Mouse (Mus musculus): ENCODE measurements around the gene Gm4881. TPM values are rescaled to one million over a fixed set of nuclear protein-coding genes. Genes with fewer than 3 reads are reported as not detected.

Gm4881 gene
- total and polyA plus RNA-seq, 3 experiments: 0.13 TPM; not detected in 2

DNA sequence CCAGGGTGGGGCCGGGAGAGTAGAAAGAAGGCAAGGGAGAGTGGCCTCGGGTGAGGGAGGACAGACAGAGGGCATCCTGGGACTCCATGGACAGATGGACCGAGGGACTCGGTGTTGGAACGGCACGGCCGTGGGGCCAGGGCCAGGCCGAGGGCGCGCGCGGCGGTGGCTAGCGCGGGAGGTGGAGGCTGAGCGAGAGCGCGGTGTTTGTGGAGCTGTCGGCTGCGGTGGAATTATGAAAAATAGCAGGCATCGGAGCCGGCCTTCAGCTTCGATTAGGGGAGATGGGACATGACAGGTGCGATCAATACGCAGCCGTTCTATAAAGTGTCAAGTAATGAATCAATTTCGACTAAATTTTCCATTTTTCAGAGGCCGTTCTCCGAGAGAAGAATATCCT lies 4.5 kb upstream of the Gm4881 start:
- Histone ChIP-seq H3K4me1 (ENCODE audit: control insufficient read depth in 1 of 2, insufficient read depth in 2 of 2, low read length in 2 of 2) (no peaks in the 10 kb centered on the region), H3K36me3 (ENCODE audit: control insufficient read depth in 1 of 2, insufficient read depth in 2 of 2, low read length in 2 of 2) (no peaks in the 10 kb centered on the region), H3K9me3 (replicated peaks; ENCODE audit: insufficient read depth, low read length) (no peaks in the 10 kb centered on the region), H3K79me2 (ENCODE audit: control insufficient read depth, insufficient read depth, low read length, poor library complexity) (no peaks in the 10 kb centered on the region; the same call in 1 of the 2 replicates), H3K27me3 (ENCODE audit: control insufficient read depth in 1 of 2, insufficient read depth in 2 of 2, low read length in 2 of 2) (peaks cover 0 to 2% of the 10 kb centered on the region in 2 experiments; a peak in 1 of 4 replicates), H3K4me3 (ENCODE audit: control insufficient read depth in 1 of 2, insufficient read depth in 1 of 2, low read depth in 2 of 2, low read length in 2 of 2) (no peak overlapping the region), H3K27ac (ENCODE audit: control insufficient read depth, low read depth, low read length) (no peak overlapping the region), H3K9ac (ENCODE audit: control insufficient read depth, low read depth, low read length, poor library complexity, severe bottlenecking) (no peak overlapping the region)
- TF ChIP-seq CHD1 (IDR thresholded peaks at IDR 0.05; ENCODE audit: low read depth, low read length) (no peak), UBTF (IDR thresholded peaks at IDR 0.05; ENCODE audit: borderline replicate concordance, insufficient read depth, low read depth, low read length) (no peak), MAZ (IDR thresholded peaks at IDR 0.05; ENCODE audit: low read depth, low read length) (no peak), MAFK (IDR thresholded peaks at IDR 0.05; ENCODE audit: borderline replicate concordance, low read depth, low read length) (no peak), POLR2AphosphoS2 (IDR thresholded peaks at IDR 0.05; ENCODE audit: low read length) (no peak), POLR2A (IDR thresholded peaks at IDR 0.05; ENCODE audit: control insufficient read depth in 1 of 2, insufficient read depth in 1 of 2, low read depth in 1 of 2, low read length in 2 of 2, poor library complexity in 1 of 2) (no peak), NELFE (IDR thresholded peaks at IDR 0.05; ENCODE audit: low read depth, low read length) (no peak), SIN3A (IDR thresholded peaks at IDR 0.05; ENCODE audit: low read length) (no peak), MYB (IDR thresholded peaks at IDR 0.05; ENCODE audit: low read depth, low read length) (no peak), KAT2A (conservative IDR thresholded peaks at IDR 0.05; ENCODE audit: low read depth, low read length) (no peak)
- no peak for DNase-seq (ENCODE audit: low read depth, low spot score)

DNA sequence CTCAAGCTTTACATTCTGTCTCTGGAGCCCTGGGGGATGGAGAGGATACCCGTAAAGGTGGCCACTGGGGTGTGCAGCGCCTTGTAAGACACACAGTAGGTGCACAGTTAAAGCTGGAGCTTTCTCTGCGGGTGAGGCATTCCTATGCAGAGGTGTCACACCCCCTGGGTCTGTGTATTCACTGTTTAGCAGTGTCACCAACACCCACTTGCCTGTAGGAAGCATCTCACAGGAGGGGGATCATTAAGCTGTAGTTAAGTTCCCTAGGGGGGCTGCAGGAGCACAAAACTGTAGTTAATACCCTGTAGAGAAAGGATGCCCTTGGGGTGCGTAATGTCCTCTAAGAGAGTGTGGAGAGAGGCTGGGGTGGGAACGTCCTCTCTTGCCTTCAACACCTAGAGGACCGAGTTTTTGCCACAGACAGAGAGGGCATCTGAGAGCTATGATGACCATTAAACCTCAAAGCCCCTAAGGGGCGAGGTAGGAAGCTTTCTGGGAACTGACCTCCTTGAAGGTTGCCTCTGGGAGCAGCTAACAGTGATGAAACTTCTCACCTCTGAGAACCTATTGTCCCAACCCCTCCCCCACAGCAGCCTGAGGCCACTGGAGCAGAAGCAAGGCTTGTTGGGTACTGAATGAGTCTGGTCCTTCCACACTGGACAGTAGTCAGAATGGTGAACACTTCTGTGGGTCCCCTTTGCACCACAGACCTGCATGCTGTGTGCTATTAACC lies 3.2 kb upstream of the Gm4881 start:
- no peak overlapping the region for H3K4me3 ChIP-seq (ENCODE audit: control insufficient read depth in 1 of 2, insufficient read depth in 1 of 2, low read depth in 2 of 2, low read length in 2 of 2)
- no peaks in the 10 kb centered on the region for H3K9me3 ChIP-seq (replicated peaks; ENCODE audit: insufficient read depth, low read length)
- no peak overlapping the region for H3K27ac ChIP-seq (ENCODE audit: control insufficient read depth, low read depth, low read length)
- no peaks in the 10 kb centered on the region for H3K36me3 ChIP-seq (ENCODE audit: control insufficient read depth in 1 of 2, insufficient read depth in 2 of 2, low read length in 2 of 2)
- H3K27me3 ChIP-seq (ENCODE audit: control insufficient read depth in 1 of 2, insufficient read depth in 2 of 2, low read length in 2 of 2): peaks cover 0 to 2% of the 10 kb centered on the region in 2 experiments; a peak in 1 of 4 replicates
- H3K9ac ChIP-seq (ENCODE audit: control insufficient read depth, low read depth, low read length, poor library complexity, severe bottlenecking): no peak overlapping the region
- TF ChIP-seq ELF1 (IDR thresholded peaks at IDR 0.05; ENCODE audit: low read depth, low read length) (no peak), ZKSCAN1 (IDR thresholded peaks at IDR 0.05; ENCODE audit: low read depth, low read length) (0 out of 2 replicates have a peak, but pooled peaks have one; percentile 10)
- no peaks in the 10 kb centered on the region for H3K4me1 ChIP-seq (ENCODE audit: control insufficient read depth in 1 of 2, insufficient read depth in 2 of 2, low read length in 2 of 2)
- H3K79me2 ChIP-seq (ENCODE audit: control insufficient read depth, insufficient read depth, low read length, poor library complexity): no peaks in the 10 kb centered on the region
- no peak for DNase-seq (ENCODE audit: low read depth, low spot score)

DNA sequence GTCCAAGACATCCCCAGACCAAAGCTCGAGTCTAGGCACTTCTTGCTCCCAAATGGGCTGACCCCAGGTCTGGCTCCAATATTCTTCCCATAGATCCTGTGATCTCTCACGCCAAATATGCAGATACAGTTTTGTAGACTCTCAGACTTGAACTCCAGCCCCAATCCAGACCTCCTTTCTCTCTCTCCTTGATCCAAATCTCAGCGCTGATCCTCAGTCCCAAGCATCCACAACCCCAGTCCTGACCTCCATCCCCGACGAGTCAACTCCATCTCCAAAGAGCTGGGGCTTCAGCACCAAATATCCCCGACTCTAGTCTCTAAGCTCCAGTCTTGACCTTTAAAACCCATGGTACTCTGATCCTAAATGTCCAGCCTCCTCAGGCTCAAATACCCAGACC lies 653 bp downstream of the Gm4881 start:
- H3K4me3 ChIP-seq (ENCODE audit: control insufficient read depth in 1 of 2, insufficient read depth in 1 of 2, low read depth in 2 of 2, low read length in 2 of 2): no peak overlapping the region
- TF ChIP-seq USF2 (IDR thresholded peaks at IDR 0.05; ENCODE audit: borderline replicate concordance in 1 of 2, insufficient read depth in 1 of 2, low read depth in 1 of 2, low read length in 2 of 2) (no peak), JUND (IDR thresholded peaks at IDR 0.05; ENCODE audit: low read depth, low read length) (no peak), ZMIZ1 (IDR thresholded peaks at IDR 0.05; ENCODE audit: low read depth, low read length) (no peak), ETS1 (IDR thresholded peaks at IDR 0.05; ENCODE audit: low read depth, low read length) (no peak), CHD1 (IDR thresholded peaks at IDR 0.05; ENCODE audit: low read depth, low read length) (no peak), BHLHE40 (IDR thresholded peaks at IDR 0.05; ENCODE audit: borderline replicate concordance, low read depth, low read length) (no peak), KAT2A (conservative IDR thresholded peaks at IDR 0.05; ENCODE audit: low read depth, low read length) (no peak), RAD21 (IDR thresholded peaks at IDR 0.05; ENCODE audit: low read depth, low read length) (no peak)
- H3K4me1 ChIP-seq (ENCODE audit: control insufficient read depth in 1 of 2, insufficient read depth in 2 of 2, low read length in 2 of 2): no peaks in the 10 kb centered on the region
- H3K79me2 ChIP-seq (ENCODE audit: control insufficient read depth, insufficient read depth, low read length, poor library complexity): no peaks in the 10 kb centered on the region
- no peak overlapping the region for H3K9ac ChIP-seq (ENCODE audit: control insufficient read depth, low read depth, low read length, poor library complexity, severe bottlenecking)
- DNase-seq (ENCODE audit: low read depth, low spot score): no peak
- no peaks in the 10 kb centered on the region for H3K36me3 ChIP-seq (ENCODE audit: control insufficient read depth in 1 of 2, insufficient read depth in 2 of 2, low read length in 2 of 2)
- H3K27ac ChIP-seq (ENCODE audit: control insufficient read depth, low read depth, low read length): no peak overlapping the region
- H3K27me3 ChIP-seq (ENCODE audit: control insufficient read depth in 1 of 2, insufficient read depth in 2 of 2, low read length in 2 of 2): peaks cover 0 to 2% of the 10 kb centered on the region in 2 experiments; a peak in 1 of 4 replicates
- H3K9me3 ChIP-seq (replicated peaks; ENCODE audit: insufficient read depth, low read length): no peaks in the 10 kb centered on the region
